Mouse (Mus musculus): ENCODE results near the gene T2. TPM values are rescaled to one million over a fixed set of nuclear protein-coding genes. Genes with fewer than 3 reads are reported as not detected.
"Not testable (repeated sequence)": the region's sequence is repeated elsewhere in the genome, so short reads cannot be mapped to it uniquely, and the experiment has no call there.

Gene T2
- polyA plus RNA-seq, 1 experiment from 2014 or later = 0.88 TPM

- H3K4me3 ChIP-seq (ENCODE audit: low read depth, low read length); H3K4me1 ChIP-seq (ENCODE audit: control insufficient read depth, insufficient read depth, low read length); H3K4me2 ChIP-seq (ENCODE audit: low read length); H3K9ac ChIP-seq (ENCODE audit: low read depth, low read length); H3K9me3 ChIP-seq (replicated peaks; ENCODE audit: control insufficient read depth, low read length, poor library complexity, severe bottlenecking); H3K36me3 ChIP-seq (ENCODE audit: control insufficient read depth, insufficient read depth, low read length); H3K27ac ChIP-seq (ENCODE audit: low read length); ATAC-seq; H3K27me3 ChIP-seq (ENCODE audit: control insufficient read depth, insufficient read depth, low read depth, low read length): not testable (repeated sequence)
- WGBS = 66% methylated on average over 7 of the region's 8 CpGs
Observed at GRCm38 (mm10) chr17:8403932-8404331, 48.1 kb downstream of the T2 start.

- Histone ChIP-seq H3K4me2 (ENCODE audit: low read length) (no peak overlapping the region), H3K4me1 (ENCODE audit: control insufficient read depth, insufficient read depth, low read length) (peaks cover 9% of the 10 kb centered on the region), H3K9me3 (replicated peaks; ENCODE audit: control insufficient read depth, low read length, poor library complexity, severe bottlenecking) (no peaks in the 10 kb centered on the region), H3K9ac (ENCODE audit: low read depth, low read length) (no peak overlapping the region), H3K27ac (ENCODE audit: low read length) (no peak overlapping the region), H3K4me3 (ENCODE audit: low read depth, low read length) (no peak overlapping the region), H3K27me3 (ENCODE audit: control insufficient read depth, insufficient read depth, low read depth, low read length) (no peaks in the 10 kb centered on the region), H3K36me3 (ENCODE audit: control insufficient read depth, insufficient read depth, low read length) (no peaks in the 10 kb centered on the region)
- WGBS = 21% methylated on average over 6 of the region's 6 CpGs
- ATAC-seq = no peak
Observed at GRCm38 (mm10) chr17:8406285-8406684, 50.5 kb downstream of the T2 start.

GRCm38 (mm10) chr17:8408002-8408401, 52.2 kb downstream of the T2 start:
- H3K27me3 ChIP-seq (ENCODE audit: control insufficient read depth, insufficient read depth, low read depth, low read length); H3K9ac ChIP-seq (ENCODE audit: low read depth, low read length); H3K4me3 ChIP-seq (ENCODE audit: low read depth, low read length); H3K27ac ChIP-seq (ENCODE audit: low read length); H3K36me3 ChIP-seq (ENCODE audit: control insufficient read depth, insufficient read depth, low read length); ATAC-seq; H3K4me1 ChIP-seq (ENCODE audit: control insufficient read depth, insufficient read depth, low read length); H3K4me2 ChIP-seq (ENCODE audit: low read length); H3K9me3 ChIP-seq (replicated peaks; ENCODE audit: control insufficient read depth, low read length, poor library complexity, severe bottlenecking): not testable (repeated sequence)
- WGBS = 69% methylated on average over 4 of the region's 4 CpGs

DNA sequence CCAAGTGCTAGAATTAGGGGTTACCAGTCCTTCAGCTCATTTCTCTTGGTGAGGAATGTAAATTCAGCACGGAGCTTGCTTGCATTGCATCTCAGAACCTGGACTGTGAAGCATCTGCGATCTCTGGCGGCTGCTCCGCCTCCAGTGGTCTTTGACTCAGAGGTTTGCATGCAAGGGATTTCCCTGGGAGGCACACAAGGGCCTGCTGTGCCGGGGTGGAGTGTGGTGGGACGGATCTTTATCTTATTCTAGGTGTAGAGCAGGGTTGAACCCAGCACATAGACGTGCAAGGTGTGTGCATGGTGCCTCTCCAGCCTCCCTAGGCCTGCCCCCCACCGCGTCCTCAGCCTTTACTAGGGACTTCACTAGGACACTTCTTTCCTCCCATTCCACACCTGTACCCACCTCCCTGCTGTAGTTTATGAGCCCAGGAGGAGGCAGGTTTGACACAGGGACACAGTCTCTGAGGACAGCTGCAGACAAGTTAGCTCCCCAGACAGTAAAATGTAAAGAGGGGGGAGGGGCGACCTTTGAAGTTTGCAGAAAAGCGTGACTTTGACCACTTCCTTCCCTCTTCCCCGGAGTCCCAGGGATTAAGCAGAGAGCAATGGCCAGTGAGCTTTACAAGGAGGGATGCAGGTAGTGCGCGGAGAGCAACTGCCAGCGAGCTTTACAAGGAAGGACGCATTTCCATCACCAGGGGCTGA, 53.0 kb downstream of the T2 start:
- no peak; the same call in 1 of the 2 replicates for ATAC-seq

DNA sequence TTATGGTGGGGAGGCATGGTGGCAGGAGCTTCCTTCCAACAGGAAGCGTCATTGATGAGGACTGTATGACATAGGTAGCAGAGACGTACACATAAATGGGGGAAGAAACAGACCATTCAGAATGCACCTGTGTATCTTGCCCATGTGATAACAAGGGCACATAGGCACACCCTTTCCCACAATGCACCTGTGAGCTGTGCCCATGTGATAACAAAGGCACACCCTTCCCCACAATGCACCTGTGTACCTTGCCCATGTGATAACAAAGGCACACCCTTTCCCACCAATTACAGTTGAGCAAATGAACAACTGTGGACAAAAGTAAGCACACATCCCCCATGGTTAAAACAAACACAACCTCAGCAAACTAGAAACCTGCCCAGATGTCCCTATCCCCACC, 54.5 kb downstream of the T2 start:
- Histone ChIP-seq H3K4me1 (ENCODE audit: control insufficient read depth, insufficient read depth, low read length) (peaks cover 9% of the 10 kb centered on the region), H3K9ac (ENCODE audit: low read depth, low read length) (no peak overlapping the region), H3K9me3 (replicated peaks; ENCODE audit: control insufficient read depth, low read length, poor library complexity, severe bottlenecking) (no peaks in the 10 kb centered on the region), H3K4me3 (ENCODE audit: low read depth, low read length) (no peak overlapping the region), H3K27ac (ENCODE audit: low read length) (no peak overlapping the region), H3K4me2 (ENCODE audit: low read length) (no peak overlapping the region), H3K36me3 (ENCODE audit: control insufficient read depth, insufficient read depth, low read length) (no peaks in the 10 kb centered on the region), H3K27me3 (ENCODE audit: control insufficient read depth, insufficient read depth, low read depth, low read length) (no peaks in the 10 kb centered on the region; the same call in 1 of the 2 replicates)
- 80% methylated on average over 2 of the region's 2 CpGs for WGBS
- ATAC-seq = no peak

More for the DNA sequence above, 53.0 kb downstream of the T2 start:
- H3K27me3 ChIP-seq (ENCODE audit: control insufficient read depth, insufficient read depth, low read depth, low read length) = no peaks in the 10 kb centered on the region
- peak overlapping the region; percentile 30; the same call in 1 of the 2 replicates for H3K9ac ChIP-seq (ENCODE audit: low read depth, low read length)
- no peak overlapping the region for H3K4me3 ChIP-seq (ENCODE audit: low read depth, low read length)
- 2% methylated on average over 16 of the region's 16 CpGs for WGBS
- no peaks in the 10 kb centered on the region for H3K36me3 ChIP-seq (ENCODE audit: control insufficient read depth, insufficient read depth, low read length)
- H3K4me2 ChIP-seq (ENCODE audit: low read length) = no peak overlapping the region
- no peaks in the 10 kb centered on the region for H3K9me3 ChIP-seq (replicated peaks; ENCODE audit: control insufficient read depth, low read length, poor library complexity, severe bottlenecking)
- H3K27ac ChIP-seq (ENCODE audit: low read length) = no peak overlapping the region
- peaks cover 9% of the 10 kb centered on the region for H3K4me1 ChIP-seq (ENCODE audit: control insufficient read depth, insufficient read depth, low read length)

- H3K27me3 ChIP-seq (ENCODE audit: control insufficient read depth, insufficient read depth, low read depth, low read length) = no peaks in the 10 kb centered on the region; the same call in 1 of the 2 replicates
- no peak overlapping the region for H3K9ac ChIP-seq (ENCODE audit: low read depth, low read length)
Observed at GRCm38 (mm10) chr17:8413656-8414055, 57.9 kb downstream of the T2 start.

DNA sequence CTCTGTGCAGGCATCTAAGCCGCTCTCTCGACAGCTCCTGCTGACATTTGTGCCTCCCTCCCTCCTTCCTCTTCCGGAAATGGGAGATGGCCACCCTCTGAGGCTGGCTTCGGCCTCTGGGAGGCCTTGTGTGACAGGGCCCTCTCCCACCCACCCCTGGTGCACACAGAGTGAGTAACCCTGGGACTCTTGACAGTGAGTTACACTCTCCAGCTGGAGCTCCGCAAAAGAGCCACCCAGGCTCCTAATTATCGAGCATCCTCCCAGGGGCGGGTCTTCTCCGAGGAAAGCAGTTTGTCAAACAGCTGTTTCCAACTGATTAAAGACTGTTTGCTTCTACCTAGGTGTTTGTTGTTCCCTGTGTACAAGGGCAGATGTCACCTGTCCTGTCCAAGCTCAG, 59.7 kb downstream of the T2 start:
- no peak overlapping the region for H3K4me3 ChIP-seq (ENCODE audit: low read depth, low read length)
- H3K9me3 ChIP-seq (replicated peaks; ENCODE audit: control insufficient read depth, low read length, poor library complexity, severe bottlenecking) = no peaks in the 10 kb centered on the region
- H3K36me3 ChIP-seq (ENCODE audit: control insufficient read depth, insufficient read depth, low read length) = no peaks in the 10 kb centered on the region
- no peak for ATAC-seq
- no peak overlapping the region for H3K27ac ChIP-seq (ENCODE audit: low read length)
- no peak overlapping the region for H3K4me2 ChIP-seq (ENCODE audit: low read length)
- no peaks in the 10 kb centered on the region for H3K4me1 ChIP-seq (ENCODE audit: control insufficient read depth, insufficient read depth, low read length)
- H3K27me3 ChIP-seq (ENCODE audit: control insufficient read depth, insufficient read depth, low read depth, low read length) = no peaks in the 10 kb centered on the region; the same call in 1 of the 2 replicates
- H3K9ac ChIP-seq (ENCODE audit: low read depth, low read length) = no peak overlapping the region
- WGBS = 8% methylated on average over 8 of the region's 8 CpGs

More at GRCm38 (mm10) chr17:8413656-8414055, 57.9 kb downstream of the T2 start:
- Histone ChIP-seq H3K4me2 (ENCODE audit: low read length) (no peak overlapping the region), H3K36me3 (ENCODE audit: control insufficient read depth, insufficient read depth, low read length) (no peaks in the 10 kb centered on the region), H3K4me1 (ENCODE audit: control insufficient read depth, insufficient read depth, low read length) (peaks cover 6% of the 10 kb centered on the region), H3K4me3 (ENCODE audit: low read depth, low read length) (no peak overlapping the region), H3K9me3 (replicated peaks; ENCODE audit: control insufficient read depth, low read length, poor library complexity, severe bottlenecking) (no peaks in the 10 kb centered on the region), H3K27ac (ENCODE audit: low read length) (no peak overlapping the region)
- no peak for ATAC-seq
- 69% methylated on average over 5 of the region's 5 CpGs for WGBS

DNA sequence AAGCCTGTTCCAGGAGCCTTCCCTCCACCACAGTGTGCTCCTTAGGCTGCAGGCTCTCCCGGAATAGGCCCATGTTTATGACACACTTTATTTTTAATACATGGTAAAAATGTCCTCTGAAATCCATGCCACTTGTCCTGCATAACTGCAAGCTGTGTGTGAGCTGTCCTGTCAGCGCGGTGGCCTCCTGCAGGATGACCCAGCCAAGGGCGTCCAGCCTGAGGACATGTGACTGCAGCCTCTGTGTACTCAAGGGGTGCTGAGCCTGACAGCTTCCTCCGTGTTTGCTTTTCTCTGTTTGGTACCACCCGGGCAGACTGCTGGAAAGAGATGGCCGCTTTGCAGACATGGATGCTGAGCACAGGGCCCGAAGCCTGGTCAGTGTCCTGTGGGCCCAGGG, 61.1 kb downstream of the T2 start:
- no peak overlapping the region for H3K9ac ChIP-seq (ENCODE audit: low read depth, low read length)
- no peaks in the 10 kb centered on the region; the same call in 1 of the 2 replicates for H3K27me3 ChIP-seq (ENCODE audit: control insufficient read depth, insufficient read depth, low read depth, low read length)
- no peaks in the 10 kb centered on the region for H3K9me3 ChIP-seq (replicated peaks; ENCODE audit: control insufficient read depth, low read length, poor library complexity, severe bottlenecking)
- ATAC-seq = no peak
- 63% methylated on average over 8 of the region's 8 CpGs for WGBS
- H3K4me3 ChIP-seq (ENCODE audit: low read depth, low read length) = no peak overlapping the region
- H3K4me2 ChIP-seq (ENCODE audit: low read length) = no peak overlapping the region
- H3K27ac ChIP-seq (ENCODE audit: low read length) = no peak overlapping the region
- no peaks in the 10 kb centered on the region for H3K36me3 ChIP-seq (ENCODE audit: control insufficient read depth, insufficient read depth, low read length)
- H3K4me1 ChIP-seq (ENCODE audit: control insufficient read depth, insufficient read depth, low read length) = no peaks in the 10 kb centered on the region

GRCm38 (mm10) chr17:8420739-8421138, 64.9 kb downstream of the T2 start:
- Histone ChIP-seq H3K4me3 (ENCODE audit: low read depth, low read length) (no peak overlapping the region), H3K27ac (ENCODE audit: low read length) (no peak overlapping the region), H3K9ac (ENCODE audit: low read depth, low read length) (no peak overlapping the region), H3K4me1 (ENCODE audit: control insufficient read depth, insufficient read depth, low read length) (no peaks in the 10 kb centered on the region), H3K27me3 (ENCODE audit: control insufficient read depth, insufficient read depth, low read depth, low read length) (no peaks in the 10 kb centered on the region), H3K4me2 (ENCODE audit: low read length) (no peak overlapping the region), H3K36me3 (ENCODE audit: control insufficient read depth, insufficient read depth, low read length) (no peaks in the 10 kb centered on the region), H3K9me3 (replicated peaks; ENCODE audit: control insufficient read depth, low read length, poor library complexity, severe bottlenecking) (no peaks in the 10 kb centered on the region)
- whole genome bisulfite sequencing = 53% methylated on average over 1 of the region's 1 CpGs
- ATAC-seq = no peak

Data from midbrain, embryonic 16.5 days (tissue).